Mouse (Mus musculus) monocyte, adult 2 months (primary cell): ENCODE results near the gene Olfr643.
A peak's percentile ranks its signal among the peaks of the same experiment; 100 is the strongest.
"Not testable (repeated sequence)": the region's sequence is repeated elsewhere in the genome, so short reads cannot be mapped to it uniquely, and the experiment has no call there.

Source experiments
- DNase-seq, 2 experiments: peaks; one replicate each; pipeline ENCODE4 v3.0.0; 2022; ENCODE audit warnings: low spot score in 2 of 2, low read depth in 1 of 2

Gene Olfr643

DNA sequence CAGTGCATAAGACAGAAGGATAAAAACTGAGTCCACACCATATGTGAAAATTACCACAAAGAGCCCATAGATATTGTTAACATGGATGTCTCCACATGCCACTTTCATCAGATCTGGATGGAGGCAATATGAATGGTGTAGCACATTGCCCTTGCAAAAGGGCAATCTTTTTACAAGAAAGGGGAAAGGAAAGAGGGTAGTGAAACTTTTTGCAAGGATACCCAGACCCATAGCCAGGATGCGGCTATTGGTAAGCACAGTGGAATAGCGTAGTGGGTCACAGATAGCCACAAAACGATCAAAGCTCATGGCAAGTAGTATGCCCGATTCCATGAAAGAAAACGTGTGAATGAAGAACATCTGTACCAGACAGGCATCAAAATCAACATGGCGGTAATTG, 115.6 kb downstream of the Olfr643 start:
- DNase-seq, result peak in 1 of 2 experiments; percentile 0

DNA sequence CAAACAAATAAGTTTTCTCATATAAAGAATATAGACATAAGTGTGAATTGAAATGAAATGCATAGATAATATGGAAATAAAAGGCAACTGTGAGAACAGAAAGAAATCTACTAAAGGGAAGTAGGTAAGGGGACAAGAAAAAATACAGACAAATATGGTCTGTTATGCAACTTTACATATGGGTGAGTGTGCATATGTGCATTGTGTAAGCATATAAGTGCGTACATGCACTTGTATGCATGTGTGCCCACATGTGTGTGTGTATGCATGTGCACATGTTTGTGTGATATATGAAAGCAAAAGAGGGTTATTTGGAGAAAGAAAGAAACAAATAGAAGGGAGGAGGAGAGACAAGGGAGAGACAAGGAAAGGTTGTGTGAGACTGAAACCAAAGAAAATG, 118.3 kb downstream of the Olfr643 start:
- DNase-seq, result no peak

DNA sequence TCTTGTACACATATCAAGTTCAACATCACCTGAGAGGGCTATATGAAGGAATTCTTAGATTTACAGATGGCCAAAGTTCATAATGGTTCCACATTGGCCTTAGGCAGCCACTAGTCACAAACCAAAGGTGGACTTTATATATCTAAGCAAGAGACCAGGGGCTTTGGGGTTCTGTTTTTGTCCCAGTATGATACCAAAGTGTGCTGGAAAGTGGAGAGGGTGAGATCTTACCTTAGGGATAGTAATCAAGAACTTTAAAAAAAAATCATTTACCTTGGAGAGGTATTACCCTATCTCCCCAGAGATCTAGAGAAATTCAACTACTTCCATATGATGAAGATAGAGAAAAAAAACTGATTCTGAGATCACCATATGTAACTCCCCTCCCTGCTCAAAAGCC, 120.0 kb downstream of the Olfr643 start, which contains the start of gene Olfr639:
Olfr639 (minus strand) TSS at position 101 of the 400 bp plus-strand sequence.
- no peak for DNase-seq

DNA sequence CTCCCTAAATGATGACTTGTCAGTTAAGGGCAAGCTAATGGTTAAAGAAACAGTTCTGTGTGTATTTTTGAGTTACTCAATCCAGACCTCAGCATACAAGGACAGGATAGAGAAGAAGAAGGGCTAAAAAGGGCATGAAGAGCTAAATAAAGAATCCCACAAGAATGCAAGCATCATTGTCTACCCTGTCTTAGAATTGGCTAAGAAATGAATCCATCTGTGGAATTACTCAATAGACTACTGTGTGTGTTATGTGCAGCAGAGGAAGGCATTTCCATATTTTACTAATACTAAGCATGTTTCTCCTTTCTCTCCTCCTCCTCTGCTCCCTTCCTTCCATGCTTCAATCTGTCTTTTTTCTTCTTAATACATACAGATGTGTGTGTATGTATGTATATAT, 138.1 kb downstream of the Olfr643 start:
- no peak for DNase-seq

DNA sequence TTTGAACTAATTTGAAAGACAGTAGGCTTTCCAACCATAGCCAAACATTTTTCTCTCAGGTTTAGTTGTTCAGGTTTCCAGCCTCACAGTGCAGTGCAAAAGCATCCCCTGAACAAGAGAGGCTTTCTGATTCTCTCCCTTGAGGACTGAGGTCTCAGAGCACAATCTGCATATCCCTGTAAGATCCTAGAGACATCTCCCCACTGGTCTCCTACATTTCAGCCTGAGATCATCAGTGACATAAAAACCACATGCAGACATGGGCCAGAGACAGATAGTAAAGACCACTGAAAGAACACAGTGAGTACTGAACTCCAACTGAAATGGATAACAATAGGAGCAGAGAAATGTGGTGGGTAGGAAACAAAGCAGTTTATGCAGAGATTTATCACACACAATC, 138.8 kb downstream of the Olfr643 start, which contains the start of gene Olfr638:
Olfr638 (plus strand) TSS at position 301 of the 400 bp plus-strand sequence.
- no peak for DNase-seq

DNA sequence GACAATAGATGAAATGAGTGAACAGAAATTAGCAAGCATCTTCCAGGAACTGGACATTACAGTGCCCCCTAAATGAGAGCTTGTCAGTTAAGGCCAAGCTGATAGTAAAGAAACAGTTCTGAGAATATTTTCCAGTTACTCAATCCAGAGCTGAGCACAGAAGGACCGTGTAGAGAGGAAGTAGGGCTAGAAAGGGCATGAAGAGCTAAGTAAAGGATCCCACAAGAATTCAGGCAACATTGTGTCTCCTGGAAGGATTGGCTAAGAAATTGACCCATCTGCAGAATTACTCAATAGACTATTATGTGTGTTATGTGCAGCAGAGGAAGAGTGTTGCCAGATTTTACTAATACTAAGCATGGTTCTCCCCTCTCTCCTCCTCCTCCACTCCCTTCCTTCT, 165.4 kb downstream of the Olfr643 start:
- DNase-seq, result no peak

DNA sequence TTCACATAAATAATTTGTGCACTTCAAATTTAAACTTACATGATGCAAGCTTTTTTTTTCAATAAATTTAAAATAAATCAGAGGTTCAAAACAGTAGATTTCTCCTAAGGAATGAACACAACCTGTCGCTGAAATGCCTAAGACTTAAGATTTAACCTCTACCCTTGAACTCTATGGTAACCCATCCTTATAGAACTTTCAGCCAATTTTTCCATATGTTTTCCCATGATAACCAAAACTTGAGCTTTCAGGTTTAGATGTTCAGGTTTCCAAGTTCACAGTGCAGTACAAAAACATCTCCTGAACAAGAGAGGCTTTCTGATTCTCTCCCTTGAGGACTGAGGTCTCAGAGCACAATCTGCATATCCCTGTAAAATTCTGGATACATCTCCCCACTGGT, 166.4 kb downstream of the Olfr643 start, which contains the start of gene Olfr635:
Olfr635 (plus strand) TSS at position 301 of the 400 bp plus-strand sequence.
- DNase-seq, result no peak

DNA sequence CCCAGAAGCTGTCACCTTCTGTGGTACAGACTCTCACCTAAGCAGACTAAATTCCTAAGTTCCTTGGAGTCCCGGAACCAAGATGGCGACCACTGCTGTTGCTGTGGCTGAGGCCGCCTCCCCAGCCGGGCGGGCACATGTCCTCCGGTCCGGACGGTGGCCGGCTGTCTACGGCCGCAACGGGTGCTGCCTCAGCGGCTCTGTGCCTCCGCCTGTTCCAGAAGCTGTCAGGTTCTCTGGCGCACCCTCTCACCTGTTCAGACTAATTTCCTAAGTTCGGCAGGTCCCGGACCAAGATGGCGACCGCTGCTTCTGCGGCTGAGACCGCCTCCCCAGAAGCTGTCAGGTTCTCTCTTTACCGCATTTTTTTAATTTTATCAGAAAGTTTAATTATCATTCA, 170.3 kb downstream of the Olfr643 start:
- DNase-seq, result not testable (repeated sequence)
